Mouse (Mus musculus) hindbrain, embryonic 14.5 days (tissue): ENCODE measurements around the gene Hmg20a. TPM values are rescaled to one million over a fixed set of nuclear protein-coding genes. Genes with fewer than 3 reads are reported as not detected.

ENCODE experiments used
- ATAC-seq: fragments of 200-750 bp; cut with Nextera tagmentation; 2 replicates; pipeline ENCODE4 v1.8.0; 2017; ENCODE audit warnings: moderate number of reproducible peaks, mild to moderate bottlenecking, moderate TSS enrichment, moderate library complexity; ENCODE audit not compliant: low FRiP score
- DNase-seq: peaks from one replicate; pipeline ENCODE4 v3.0.0-alpha.2; 2015; ENCODE audit warnings: low spot score
- H3K27ac ChIP-seq: fragments of 300-500 bp; sonication (generic); 2 replicates; pipeline ENCODE4 v1.5.1; 2014; ENCODE audit warnings: mild to moderate bottlenecking, moderate library complexity
- H3K27me3 ChIP-seq: fragments of 300-500 bp; sonication (generic); 2 replicates; pipeline ENCODE4 v1.6.1; 2014; ENCODE audit warnings: mild to moderate bottlenecking, low read length, mixed read lengths; ENCODE audit not compliant: control insufficient read depth, insufficient read depth
- H3K36me3 ChIP-seq: fragments of 300-500 bp; sonication (generic); replicated peaks from 2 replicates; pipeline ENCODE4 v1.6.1; 2014; ENCODE audit not compliant: control insufficient read depth, insufficient read depth
- H3K4me1 ChIP-seq: fragments of 300-500 bp; sonication (generic); replicated peaks from 2 replicates; pipeline ENCODE4 v1.6.1; 2014; ENCODE audit warnings: antibody characterized with exemption, low read length, mixed read lengths; ENCODE audit not compliant: control insufficient read depth, insufficient read depth
- H3K4me2 ChIP-seq: fragments of 300-500 bp; sonication (generic); replicated peaks from 2 replicates; pipeline ENCODE4 v1.6.1; 2014; ENCODE audit warnings: mild to moderate bottlenecking, moderate library complexity
- H3K4me3 ChIP-seq: fragments of 300-500 bp; sonication (generic); replicated peaks from 2 replicates; pipeline ENCODE4 v1.5.1; 2014; ENCODE audit warnings: mild to moderate bottlenecking, low read length
- H3K9ac ChIP-seq: fragments of 300-500 bp; sonication (generic); 2 replicates; pipeline ENCODE4 v1.6.1; 2014
- H3K9me3 ChIP-seq: fragments of 300-500 bp; sonication (generic); 2 replicates; pipeline ENCODE4 v1.6.1; 2016; ENCODE audit warnings: low read length; ENCODE audit not compliant: control insufficient read depth
- WGBS: fragments of 180-500 bp; shearing (Covaris S2); extraction: QIAGEN DNeasy Blood & Tissue Kit; methylation state at CpG from one replicate; pipeline ENCODE4 v1.1.7; 2014; 5-methylcytosine and 5-hydroxymethylcytosine counted together
- polyA plus RNA-seq: library from polyadenylated mRNA; unstranded; fragments of >200 nt; fragmentation: Nextera tagmentation; extraction: Ambion mirVana; gene quantifications from 2 replicates; pipeline ENCODE4 v1.2.1, GENCODE M21; 2014

Hmg20a gene
- polyA plus RNA-seq, 1 experiment from 2014 or later: 75.7 TPM

DNA sequence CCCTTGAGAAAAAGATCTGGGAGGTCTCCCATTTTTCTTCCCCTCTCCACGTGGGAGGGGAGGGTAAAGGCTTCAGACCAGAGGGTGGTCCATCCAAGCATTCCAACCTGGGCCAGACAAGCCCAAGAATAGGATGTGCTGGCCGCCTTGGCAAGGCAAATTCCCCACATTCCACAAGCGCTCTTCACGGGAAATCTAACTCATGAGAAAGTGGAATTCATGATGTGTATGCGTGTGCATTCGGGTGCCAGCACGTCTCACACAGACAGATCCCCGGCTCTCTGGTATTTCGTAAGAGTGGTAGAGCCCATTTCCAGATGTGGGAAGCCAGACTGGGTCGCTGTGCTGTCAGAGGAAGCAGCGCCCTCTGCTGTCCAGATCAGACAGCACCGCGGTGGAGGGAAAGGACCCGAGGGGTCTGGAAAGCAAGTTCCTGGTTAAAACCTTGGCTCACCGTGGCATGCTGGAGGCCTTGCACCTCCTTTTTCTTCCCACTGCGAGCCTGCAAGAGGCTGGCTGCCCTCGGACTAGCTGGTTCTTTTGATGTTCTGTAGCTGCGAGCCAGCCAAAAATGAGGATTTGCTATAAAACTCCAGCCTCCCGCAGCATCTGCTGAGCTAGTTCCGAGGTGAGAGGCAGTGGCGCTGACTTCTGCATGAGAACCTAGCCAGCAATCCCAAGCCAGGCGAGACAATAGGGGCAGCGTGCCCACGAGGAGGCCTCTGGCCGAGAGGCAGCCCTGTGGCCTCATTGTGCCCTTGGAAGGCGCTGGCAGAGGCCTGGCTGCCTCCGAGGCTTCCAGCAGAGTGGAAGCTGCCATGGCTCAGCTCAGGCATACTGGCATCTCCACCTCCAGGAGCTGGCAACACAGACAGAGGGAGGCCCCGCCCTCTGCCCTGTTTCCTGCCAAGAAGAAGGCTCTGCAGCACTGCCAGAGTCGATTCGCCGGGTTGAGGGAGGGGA lies 87.7 kb downstream of the Hmg20a start:
- peak overlapping the region; percentile 51 for H3K4me2 ChIP-seq
- no peaks in the 10 kb centered on the region for H3K36me3 ChIP-seq
- H3K4me3 ChIP-seq: peak overlapping the region; percentile 15
- H3K9me3 ChIP-seq: no peaks in the 10 kb centered on the region
- peak; percentile 91 for DNase-seq
- peaks cover 44% of the 10 kb centered on the region for H3K4me1 ChIP-seq
- peak overlapping the region; percentile 50 for H3K9ac ChIP-seq
- H3K27me3 ChIP-seq: no peaks in the 10 kb centered on the region
- under 1% methylated on average over 31 of the region's 31 CpGs for WGBS
- peak; percentile 89 for ATAC-seq
- peak overlapping the region; percentile 95 for H3K27ac ChIP-seq

DNA sequence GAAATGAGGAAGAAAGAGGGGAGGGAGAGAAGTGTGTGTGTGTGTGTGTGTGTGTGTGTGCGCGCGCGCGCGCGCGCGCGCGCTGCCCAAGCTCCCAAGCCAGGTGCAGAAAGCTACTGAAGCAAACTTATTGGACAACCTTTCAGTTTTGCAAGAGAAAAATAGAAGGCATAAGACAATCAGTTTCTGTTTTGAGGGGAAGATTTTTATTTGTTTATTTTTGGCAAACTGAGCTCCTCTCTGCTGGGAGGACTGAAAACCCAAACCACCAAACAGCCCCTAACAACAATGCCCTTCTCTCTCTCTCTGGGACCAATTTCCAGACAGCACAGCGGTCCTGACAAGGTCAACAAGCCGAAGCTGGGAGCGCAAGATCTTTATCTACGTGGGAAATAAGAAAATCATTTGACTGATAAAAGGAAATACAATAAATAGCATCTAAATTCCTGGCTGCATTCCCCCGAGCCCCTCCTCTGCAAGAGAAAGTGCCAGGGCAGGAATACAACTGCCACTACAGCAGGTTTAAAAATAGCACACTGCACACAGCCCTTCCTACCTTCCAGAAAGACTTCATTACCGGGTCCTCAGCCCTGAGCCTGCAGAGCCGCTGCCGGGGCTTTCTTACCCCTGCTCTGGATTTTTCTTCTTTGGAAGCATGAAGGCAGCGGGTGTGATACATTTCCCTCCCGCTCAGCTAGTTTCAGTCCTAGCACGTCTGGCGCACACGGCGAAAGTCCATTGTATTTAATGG lies 88.7 kb downstream of the Hmg20a start:
- peaks cover 37% of the 10 kb centered on the region for H3K4me1 ChIP-seq
- peak; percentile 52 for DNase-seq
- peak overlapping the region; percentile 51 for H3K4me2 ChIP-seq
- peak overlapping the region; percentile 15 for H3K4me3 ChIP-seq
- no peaks in the 10 kb centered on the region for H3K36me3 ChIP-seq
- ATAC-seq: no peak; the same call in 1 of the 2 replicates
- no peaks in the 10 kb centered on the region for H3K27me3 ChIP-seq
- no peaks in the 10 kb centered on the region for H3K9me3 ChIP-seq
- H3K27ac ChIP-seq: peak overlapping the region; percentile 95
- WGBS: 5% methylated on average over 25 of the region's 25 CpGs
- peak overlapping the region; percentile 50 for H3K9ac ChIP-seq

- H3K36me3 ChIP-seq: no peaks in the 10 kb centered on the region
- H3K4me2 ChIP-seq: peak overlapping the region; percentile 51
- H3K4me1 ChIP-seq: peaks cover 31% of the 10 kb centered on the region
- peak overlapping the region; percentile 50 for H3K9ac ChIP-seq
- WGBS: 49% methylated on average over 4 of the region's 4 CpGs
- H3K27me3 ChIP-seq: no peaks in the 10 kb centered on the region
- peak overlapping the region; percentile 95 for H3K27ac ChIP-seq
- no peaks in the 10 kb centered on the region for H3K9me3 ChIP-seq
- peak overlapping the region; percentile 15 for H3K4me3 ChIP-seq
- DNase-seq (no peak), ATAC-seq (no peak)
Measured at GRCm38 (mm10) chr9:56507682-56508061, 89.3 kb downstream of the Hmg20a start.

- 75% methylated on average over 11 of the region's 11 CpGs for WGBS
- Histone ChIP-seq H3K27ac (no peak overlapping the region), H3K36me3 (no peaks in the 10 kb centered on the region), H3K27me3 (no peaks in the 10 kb centered on the region), H3K4me3 (no peak overlapping the region), H3K9ac (no peak overlapping the region), H3K9me3 (no peaks in the 10 kb centered on the region), H3K4me2 (no peak overlapping the region), H3K4me1 (peaks cover 28% of the 10 kb centered on the region)
- ATAC-seq (no peak), DNase-seq (no peak)
Measured at GRCm38 (mm10) chr9:56508835-56509451, 90.5 kb downstream of the Hmg20a start.

GRCm38 (mm10) chr9:56510281-56510680 lies 91.9 kb downstream of the Hmg20a start:
- no peak overlapping the region for H3K4me2 ChIP-seq
- no peak overlapping the region for H3K27ac ChIP-seq
- no peaks in the 10 kb centered on the region for H3K9me3 ChIP-seq
- H3K9ac ChIP-seq: no peak overlapping the region
- no peak for DNase-seq
- 80% methylated on average over 2 of the region's 2 CpGs for WGBS
- ATAC-seq: no peak
- peaks cover 17% of the 10 kb centered on the region for H3K4me1 ChIP-seq
- no peaks in the 10 kb centered on the region for H3K27me3 ChIP-seq
- H3K36me3 ChIP-seq: no peaks in the 10 kb centered on the region
- H3K4me3 ChIP-seq: no peak overlapping the region

DNA sequence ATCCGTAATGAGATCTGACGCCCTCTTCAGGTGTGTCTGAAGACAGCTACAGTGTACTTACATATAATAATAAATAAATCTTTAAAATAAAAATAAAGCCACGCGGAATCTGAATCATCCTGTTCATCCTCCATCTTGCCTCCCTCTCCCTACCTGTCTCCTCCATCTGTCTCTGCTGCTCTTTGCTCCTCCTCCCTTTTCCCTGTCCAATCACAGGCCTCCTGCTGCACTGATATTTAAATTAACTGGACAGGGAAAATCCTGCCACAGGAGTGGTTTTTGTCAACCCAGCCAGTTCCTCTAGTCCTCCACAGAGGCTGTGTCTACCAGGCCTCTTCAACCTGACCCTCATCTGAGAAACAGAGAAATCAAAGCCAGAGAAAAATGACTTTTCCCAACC lies 94.1 kb downstream of the Hmg20a start:
- no peaks in the 10 kb centered on the region for H3K27me3 ChIP-seq
- no peaks in the 10 kb centered on the region for H3K36me3 ChIP-seq
- H3K4me1 ChIP-seq: peaks cover 13% of the 10 kb centered on the region
- no peak overlapping the region for H3K4me3 ChIP-seq
- no peak for ATAC-seq
- no peak overlapping the region for H3K27ac ChIP-seq
- DNase-seq: no peak
- no peaks in the 10 kb centered on the region for H3K9me3 ChIP-seq
- no peak overlapping the region for H3K4me2 ChIP-seq
- H3K9ac ChIP-seq: no peak overlapping the region
- 88% methylated on average over 4 of the region's 4 CpGs for WGBS

DNA sequence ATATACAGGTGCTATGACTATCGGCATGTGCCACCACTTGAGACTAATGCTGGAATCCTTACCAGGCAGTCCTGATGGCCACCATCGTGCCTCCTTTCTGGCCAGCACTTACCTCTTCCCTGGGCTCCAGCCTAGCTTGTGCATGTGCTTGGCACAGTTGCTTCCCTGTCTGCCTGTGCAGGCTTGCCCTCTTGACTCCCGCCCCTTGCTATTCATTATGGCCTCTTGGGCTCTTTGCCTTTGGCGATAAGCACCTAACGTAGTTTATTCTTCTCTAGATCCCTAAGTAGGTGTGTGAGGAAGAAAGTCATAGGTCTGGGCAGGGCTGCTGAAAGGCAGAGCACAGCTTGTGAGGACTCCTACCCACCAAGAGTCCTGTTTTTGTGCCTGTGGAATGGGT lies 96.7 kb downstream of the Hmg20a start:
- ATAC-seq (no peak), DNase-seq (no peak)
- peaks cover 8% of the 10 kb centered on the region; the same call in 1 of the 2 replicates for H3K4me1 ChIP-seq
- no peak overlapping the region for H3K4me3 ChIP-seq
- no peak overlapping the region for H3K9ac ChIP-seq
- no peaks in the 10 kb centered on the region for H3K36me3 ChIP-seq
- H3K27me3 ChIP-seq: no peaks in the 10 kb centered on the region
- no peak overlapping the region for H3K27ac ChIP-seq
- 87% methylated on average over 5 of the region's 5 CpGs for WGBS
- H3K4me2 ChIP-seq: no peak overlapping the region
- H3K9me3 ChIP-seq: no peaks in the 10 kb centered on the region

DNA sequence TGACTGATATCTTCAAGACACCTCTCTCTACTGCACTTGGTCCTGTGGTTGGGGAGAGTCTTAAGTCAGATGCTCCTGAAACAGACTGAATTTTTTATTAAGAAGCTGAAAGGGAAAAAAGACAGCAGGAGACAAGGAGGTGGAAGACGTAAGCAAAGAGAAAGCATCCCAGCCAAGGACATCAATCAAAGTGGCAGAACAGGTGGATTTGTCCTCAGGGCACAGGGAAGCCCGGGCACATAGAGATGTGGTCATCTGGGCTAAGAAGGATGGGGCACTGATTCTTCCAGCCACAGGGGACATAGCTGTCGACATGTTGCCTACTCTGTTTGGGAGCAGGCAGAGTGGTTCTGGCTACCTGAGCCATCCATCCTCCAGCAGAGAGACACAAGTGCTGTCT lies 97.8 kb downstream of the Hmg20a start:
- Histone ChIP-seq H3K9me3 (no peaks in the 10 kb centered on the region), H3K27me3 (no peaks in the 10 kb centered on the region), H3K4me3 (no peak overlapping the region), H3K36me3 (no peaks in the 10 kb centered on the region), H3K27ac (no peak overlapping the region), H3K4me2 (no peak overlapping the region), H3K4me1 (peaks cover 8% of the 10 kb centered on the region; the same call in 1 of the 2 replicates), H3K9ac (no peak overlapping the region)
- ATAC-seq (no peak; the same call in 1 of the 2 replicates), DNase-seq (no peak)
- 54% methylated on average over 3 of the region's 3 CpGs for WGBS
